Mouse (Mus musculus) layer of hippocampus, adult 11-12 months (tissue): ENCODE measurements at regions not wholly inside any gene's neighbourhood (a gene's known extent, or its start where the extent isn't known, plus 50 kb on each side); places are given as distances from the start of the nearest gene placed in this dataset.
"Not testable (repeated sequence)": the region's sequence is repeated elsewhere in the genome, so short reads cannot be mapped to it uniquely, and the experiment has no call there.

Source experiments
- DNase-seq: peaks from one replicate; pipeline ENCODE4 v3.0.0; 2022; ENCODE audit warnings: low spot score

DNA sequence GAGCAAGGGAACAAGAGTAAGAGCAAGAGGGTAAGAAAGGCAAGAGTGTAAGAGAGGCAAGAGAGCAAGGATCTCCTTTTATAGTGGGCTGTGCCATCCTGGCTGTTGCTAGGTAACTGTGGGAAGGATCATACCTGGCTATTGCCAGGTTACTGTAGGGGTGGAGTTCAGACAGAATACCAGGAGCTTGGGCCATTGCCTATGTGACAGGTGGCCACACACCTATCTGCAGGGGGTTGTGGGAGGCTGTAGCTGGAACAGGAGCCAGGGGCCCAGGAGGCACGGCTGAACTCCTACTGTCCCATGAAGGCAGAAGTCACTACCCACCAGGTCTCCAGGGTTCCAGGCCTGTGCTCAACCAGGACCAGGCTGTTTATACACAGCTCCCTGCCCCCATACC lies 1149.0 kb downstream of the 9330182O14Rik start:
- DNase-seq: no peak

DNA sequence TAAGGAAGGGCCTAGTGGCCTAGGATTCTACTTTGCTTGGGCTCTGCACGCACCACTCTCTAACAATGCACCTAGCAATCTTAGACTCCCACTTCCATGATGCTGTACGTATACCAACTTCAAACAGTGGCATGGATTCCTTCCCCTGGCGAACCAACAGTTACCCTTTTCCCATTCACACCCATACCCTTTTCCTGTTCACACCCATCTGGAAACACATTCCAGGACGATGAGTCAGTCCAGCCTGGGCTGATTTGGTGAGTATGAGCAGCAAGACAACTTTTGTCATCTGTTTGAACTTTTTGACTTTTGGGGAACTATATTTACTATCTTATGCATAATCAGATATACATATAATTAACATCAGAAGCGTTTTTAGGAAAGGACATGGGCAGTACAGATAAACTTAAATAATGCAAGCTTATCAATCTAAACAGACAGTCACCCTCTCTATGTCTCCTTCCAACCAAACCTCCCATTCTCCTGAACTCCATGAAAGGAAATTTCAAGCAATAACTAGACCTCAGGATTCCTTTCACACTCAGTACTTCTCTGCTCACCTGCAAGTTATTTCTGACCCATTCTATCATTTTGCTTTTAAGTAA lies 1152.7 kb downstream of the 9330182O14Rik start:
- no peak for DNase-seq

DNA sequence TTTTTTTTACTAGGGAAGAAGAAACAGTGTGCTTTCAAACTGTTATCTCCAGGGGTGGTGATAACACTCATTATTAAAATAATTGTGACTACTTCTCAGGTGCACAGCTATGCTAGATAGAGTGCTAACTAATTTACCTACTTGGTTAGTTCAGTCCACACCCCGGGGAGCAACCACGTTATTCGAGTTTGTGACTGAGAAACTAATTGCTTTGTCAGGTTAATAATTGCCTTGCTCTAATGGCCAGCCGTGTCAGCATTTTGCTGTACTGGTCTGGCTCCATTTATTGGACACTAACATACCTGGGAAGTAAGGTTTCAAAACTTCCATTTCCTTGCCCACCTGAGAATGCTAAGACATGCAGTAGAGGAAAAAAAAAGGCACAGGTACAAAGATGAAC lies 1163.3 kb downstream of the 9330182O14Rik start:
- no peak for DNase-seq

DNA sequence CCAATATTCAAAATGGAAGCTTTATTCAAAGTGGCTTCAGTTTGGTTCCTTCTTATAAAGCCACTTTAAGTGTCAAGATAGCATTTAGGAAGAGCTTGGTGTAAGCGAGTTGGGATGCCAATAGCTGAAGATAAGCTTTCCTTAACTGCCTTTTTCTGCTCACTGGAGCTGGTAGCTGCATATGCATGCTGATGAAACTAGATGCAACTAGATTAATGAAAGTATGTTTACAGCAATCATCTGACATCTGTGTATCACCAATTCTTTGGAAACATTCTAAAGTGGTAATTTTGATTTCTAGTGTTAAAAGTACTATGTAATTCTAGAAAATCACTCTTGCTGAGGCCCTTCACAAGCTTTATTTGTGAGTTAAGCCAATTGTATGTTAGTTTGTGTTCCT lies 1172.5 kb downstream of the 9330182O14Rik start:
- no peak for DNase-seq

DNA sequence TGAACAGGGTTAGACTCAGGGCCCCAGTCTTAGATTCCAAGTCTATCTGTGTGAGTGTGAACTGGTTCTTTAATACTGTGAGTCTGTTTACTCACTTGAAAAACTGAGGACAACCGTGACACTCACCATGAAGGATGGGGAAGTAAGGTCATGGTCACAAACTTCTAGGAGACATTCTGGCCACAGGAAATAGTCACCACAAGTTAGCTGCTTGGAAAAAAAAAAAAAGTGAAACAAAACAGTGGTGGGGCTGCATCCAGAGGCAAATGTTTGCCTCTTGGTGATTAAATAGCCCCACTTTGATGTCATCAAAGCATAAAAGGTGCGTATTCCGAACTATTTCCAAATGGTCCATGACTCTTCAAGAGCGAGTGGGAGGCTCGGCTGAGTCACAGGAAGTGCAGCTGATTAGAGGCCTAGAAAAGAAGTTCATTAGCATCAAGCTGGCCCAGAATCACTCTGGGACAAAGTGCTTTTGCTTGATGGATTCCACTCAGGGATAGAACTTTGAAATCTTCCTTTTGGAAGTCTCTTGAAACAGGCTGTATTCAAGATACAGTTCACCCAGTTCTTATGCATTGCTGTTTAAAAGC lies 1177.7 kb downstream of the 9330182O14Rik start:
- DNase-seq: no peak

DNA sequence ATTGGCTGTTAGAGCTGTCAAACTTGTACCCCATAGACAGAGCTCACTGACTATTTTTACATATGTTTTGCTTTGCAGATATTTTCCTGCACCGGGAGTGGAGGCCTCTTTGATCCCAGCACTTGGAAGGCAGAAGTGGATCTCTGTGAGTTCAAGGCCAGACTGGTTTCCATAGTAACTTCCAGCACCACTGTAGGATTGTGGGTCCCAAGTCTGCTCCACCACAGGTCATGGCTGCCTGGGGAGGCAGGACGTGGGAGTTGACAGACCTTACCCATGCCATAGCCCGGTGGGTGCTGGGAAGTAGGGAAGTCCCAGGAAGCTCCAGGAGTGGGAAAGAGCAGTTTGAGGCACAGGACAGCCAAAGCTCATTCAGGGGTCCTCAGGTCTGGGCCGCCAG lies 1180.8 kb downstream of the 9330182O14Rik start:
- DNase-seq: no peak

DNA sequence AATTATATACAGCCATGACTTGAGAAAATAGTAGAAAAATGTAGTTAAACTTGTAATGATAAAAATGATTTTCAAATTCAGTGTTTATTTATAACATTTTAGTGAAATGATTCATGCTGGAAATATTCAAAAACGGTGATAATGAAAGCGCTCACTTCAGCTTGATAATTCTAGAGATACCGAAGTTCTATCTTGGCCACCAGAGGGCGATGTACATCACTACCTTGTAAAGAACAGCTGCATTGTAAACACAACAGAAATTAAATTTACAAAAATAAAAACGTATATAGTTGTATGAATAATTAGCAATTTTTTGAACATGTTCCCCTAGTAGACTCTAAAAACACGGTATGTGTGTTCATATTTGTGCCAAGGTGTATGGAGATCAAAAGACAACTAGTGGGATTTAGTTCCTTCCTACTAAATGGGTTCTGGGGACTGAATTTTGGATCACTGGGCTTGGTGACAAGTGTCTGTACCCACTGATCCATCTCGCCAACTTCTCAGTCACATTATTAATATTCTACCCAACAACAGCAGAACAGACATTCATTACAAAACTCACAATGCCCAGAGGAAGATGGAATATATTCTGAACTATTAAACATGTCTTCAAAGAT lies 1191.6 kb downstream of the 9330182O14Rik start:
- DNase-seq: peak; percentile 76

DNA sequence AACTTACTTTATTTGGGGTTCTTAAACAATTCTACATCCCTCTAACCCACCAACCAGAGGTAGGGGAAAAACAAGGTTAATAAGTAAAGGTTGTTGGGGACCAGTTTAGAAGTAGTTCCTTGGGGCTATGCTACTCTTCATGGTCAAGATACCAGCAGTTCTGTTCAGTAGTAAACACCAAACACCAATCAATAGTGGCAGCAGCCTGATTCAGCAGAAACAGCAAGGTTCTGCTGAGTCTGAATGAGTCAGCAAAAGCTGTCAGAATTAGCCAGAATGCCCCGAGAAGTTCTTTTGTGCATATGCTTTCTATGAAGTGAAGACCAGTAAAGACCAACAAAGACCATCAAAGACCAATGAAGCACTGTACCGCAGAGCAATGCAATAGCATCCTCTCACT lies 1195.1 kb downstream of the 9330182O14Rik start:
- DNase-seq: no peak

DNA sequence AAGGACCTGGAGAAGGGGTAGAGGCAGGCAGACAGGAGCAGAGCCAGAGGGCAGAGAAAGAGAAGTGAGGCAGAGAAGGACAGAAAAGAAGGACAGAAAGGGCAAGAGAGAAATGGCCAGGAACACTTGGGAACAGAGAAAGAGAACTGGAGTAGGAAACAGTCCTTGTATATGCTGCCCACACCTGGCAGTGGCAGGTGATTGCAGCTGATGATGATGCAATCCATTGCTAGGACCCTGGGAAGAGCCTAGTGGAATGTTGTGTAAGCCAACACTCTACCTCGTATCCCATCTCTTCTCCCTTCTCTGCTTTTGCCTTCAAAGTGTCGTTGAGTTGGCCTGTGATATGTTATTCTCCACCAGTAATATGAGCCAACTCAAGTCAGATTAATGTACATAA lies 1195.9 kb downstream of the 9330182O14Rik start:
- no peak for DNase-seq

DNA sequence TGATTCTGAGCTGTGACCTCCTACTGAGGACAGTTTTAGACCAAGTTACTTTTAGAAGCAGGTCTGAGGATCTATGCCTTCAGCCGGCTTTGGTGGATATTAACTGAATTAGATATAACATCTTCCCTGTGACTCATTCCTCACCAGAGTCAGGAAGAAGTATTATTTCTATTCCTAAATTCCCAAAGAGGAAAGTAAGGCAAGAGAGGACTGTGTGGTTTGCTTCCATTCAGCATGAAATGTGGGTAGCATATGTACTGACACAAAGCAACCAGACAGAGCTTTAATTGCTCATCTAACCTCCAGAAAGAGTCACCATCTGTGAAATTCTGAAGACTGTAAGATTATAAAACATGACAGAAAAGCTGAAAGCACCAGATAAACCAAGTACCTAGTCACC lies 1198.3 kb downstream of the 9330182O14Rik start:
- DNase-seq: no peak

DNA sequence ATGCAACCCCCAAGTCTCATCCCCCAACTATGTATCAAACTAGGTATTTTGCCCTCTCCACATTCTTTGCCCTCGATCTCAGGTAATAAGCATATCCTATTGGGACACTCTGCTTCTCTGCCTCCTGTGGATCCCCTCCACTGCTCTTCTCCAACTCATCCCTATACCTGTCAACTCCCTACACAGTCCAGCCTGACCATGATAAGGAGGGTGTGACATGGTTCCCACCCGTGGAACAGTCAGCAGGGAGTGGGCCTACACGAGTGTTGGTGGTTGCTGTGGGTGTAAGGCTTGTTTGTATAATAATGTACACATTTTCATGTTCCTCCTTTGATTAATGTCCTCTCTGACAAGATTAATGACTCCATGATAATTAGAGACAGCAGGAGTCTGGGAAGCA lies 1199.0 kb downstream of the 9330182O14Rik start:
- DNase-seq: no peak

DNA sequence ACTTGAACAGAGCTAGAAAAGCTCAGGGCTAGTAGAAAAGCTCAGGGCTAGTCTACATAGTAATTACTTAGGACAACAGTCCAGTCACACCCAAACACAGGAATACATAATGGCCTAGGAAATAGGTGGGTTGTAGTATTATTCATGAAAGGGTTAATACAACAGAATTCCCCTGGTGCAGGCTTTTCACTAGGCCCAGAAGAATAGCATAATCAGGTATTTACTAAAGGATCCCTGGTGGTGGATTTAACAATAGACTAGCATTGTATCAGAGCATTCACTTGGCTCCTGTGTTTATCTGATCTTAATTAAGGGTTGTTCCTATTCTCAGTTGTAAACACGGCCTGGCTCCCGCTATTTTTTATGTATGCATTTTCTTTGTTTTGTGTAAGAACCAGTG lies 1206.5 kb downstream of the 9330182O14Rik start:
- not testable (repeated sequence) for DNase-seq

DNA sequence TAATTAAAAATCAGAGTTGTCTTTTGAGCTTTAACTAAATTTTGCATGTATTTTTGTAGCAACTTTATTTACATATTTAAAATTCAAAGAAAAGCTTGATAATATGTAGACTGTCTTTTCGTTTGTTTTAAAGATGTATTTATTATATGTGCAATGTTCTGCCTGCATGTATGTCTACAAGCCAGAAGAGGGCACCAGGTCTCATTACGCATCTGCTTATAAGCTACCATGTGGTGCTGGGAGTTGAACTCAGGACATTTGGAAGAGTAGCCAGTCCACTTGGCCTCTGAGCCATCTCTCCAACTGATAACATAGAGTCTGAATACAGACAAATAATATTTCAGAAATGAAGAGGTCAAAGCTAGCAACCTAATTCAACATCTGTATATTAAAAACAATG lies 1211.4 kb downstream of the 9330182O14Rik start:
- DNase-seq: no peak

DNA sequence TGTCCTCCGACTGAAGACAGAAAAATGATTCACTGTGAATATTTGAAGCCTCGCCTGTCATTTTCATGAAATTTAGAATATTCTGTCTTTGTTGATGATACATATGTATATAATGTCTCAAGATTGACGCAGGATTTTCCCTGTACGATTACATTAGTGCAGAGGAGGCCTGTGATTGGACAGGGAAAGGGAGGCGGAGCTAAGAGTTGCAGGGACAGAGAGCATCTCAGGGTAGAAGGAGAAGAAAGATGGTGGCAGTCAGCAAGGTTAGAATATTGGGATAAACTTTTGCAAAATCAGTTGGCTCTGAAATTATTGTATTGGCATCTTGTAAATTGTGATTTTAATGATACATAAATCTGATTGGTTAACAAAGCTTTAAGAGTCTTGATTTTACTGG lies 1213.1 kb downstream of the 9330182O14Rik start:
- no peak for DNase-seq

DNA sequence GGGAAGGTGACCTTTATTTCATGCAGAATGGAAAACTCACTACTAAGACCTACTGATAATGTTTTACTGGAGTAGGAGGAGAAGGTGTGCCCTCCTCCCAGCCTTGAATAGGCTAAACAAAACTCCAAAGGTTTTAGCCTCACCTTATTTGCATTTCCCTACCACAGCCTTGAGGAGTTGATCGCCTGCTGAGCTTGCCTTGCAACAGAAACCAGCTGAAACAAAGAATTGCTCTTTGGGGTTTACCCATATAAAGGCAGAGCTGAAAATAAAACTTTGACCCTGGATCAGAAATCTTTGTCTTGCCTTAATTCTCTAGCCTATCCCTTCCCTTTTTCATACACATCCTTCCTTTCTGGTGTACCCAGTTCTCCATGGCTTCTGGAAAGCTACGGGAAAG lies 1218.0 kb downstream of the 9330182O14Rik start:
- DNase-seq: no peak

DNA sequence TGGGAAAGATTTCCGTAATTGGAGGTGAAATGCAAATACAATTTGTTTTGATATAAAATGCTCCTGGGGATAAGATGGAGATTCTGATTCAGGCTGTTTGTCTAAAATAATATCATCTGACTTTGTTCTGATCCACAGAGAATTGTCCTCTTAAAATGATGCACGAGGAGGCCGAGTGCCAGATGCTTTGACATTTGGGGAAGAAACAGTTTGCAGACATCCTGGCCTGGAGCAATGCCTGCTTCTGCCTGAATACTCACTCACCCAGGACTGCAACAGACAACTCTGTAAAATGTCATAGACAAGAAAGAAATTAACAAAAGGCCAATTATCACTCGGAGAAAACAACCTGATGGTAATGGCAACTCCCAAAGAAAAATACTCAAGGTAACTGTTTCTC lies 1225.1 kb downstream of the 9330182O14Rik start:
- peak; percentile 15 for DNase-seq

DNA sequence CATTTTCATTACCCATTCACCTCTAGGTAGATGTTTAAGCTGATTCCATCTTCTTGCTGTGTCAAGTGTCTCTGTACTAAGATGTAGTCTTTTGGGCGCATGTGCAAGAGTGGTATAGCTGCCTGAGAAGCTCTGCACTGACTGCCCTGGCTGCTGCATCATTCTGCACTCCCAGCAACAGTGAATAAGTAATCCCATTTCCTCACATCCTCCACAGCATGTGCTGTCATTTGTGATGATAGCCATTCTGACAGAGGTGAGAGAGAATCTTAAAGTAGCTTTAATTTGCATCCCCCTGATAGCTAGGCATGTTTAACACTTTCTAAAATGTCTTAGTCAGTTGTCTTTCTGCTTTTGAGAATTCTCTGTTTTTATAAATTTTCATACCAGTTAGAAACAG lies 1240.5 kb downstream of the 9330182O14Rik start:
- no peak for DNase-seq

DNA sequence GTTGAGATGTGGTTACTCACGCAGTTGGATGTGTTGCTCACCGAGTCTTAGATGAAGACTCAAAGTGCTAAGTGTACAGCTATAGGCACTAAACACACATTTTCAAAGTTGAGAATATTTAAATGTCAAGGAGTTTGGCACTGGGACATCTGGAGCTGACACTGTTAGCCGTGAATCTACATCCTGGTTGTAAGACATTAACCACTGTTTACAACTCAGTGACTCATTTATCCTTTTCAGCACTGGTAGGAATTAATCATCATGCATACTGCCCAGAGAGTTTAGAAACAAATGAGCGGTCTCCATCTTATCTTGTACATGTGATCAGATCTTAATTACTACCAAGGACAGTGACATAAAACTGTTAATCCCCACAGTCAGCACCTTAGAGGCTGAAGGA lies 1241.7 kb downstream of the 9330182O14Rik start:
- DNase-seq: no peak

DNA sequence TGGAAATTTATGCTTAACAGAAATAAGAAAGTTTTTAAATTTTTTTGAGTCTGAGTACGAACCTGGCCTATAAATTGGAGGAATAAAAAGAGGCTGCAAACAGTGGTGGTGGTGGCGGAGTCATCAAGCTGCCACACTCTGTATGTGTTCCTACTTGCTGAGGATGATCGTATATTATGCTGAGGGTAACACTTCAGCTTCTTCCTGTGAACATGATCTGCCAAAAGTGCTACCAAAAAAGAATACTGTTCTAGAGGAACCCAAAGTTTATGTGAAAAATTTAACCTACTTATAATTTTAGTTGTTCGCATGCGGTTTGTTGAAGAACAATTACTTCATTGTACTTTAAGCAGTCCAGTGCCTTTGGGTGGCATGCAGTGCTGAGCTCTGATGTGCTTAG lies 1245.5 kb downstream of the 9330182O14Rik start:
- DNase-seq: no peak

DNA sequence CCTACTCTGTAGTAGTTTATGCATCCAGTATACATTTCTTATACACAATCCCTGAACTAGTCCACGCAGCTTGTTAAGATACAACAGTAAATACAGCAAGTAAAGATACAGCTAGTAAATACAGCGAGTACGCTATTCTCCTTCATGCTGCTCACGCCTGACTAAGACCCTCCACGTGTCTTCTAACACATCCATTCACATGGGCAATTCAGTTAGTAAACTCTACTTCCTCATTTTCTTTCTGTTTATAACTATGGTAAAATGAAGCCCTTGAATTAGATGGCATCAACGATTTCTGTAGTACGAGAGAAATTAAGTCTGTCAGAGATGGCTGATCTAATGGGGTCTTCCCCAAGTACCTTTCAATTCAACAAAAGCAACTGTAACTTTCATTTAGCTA lies 1246.3 kb downstream of the 9330182O14Rik start:
- no peak for DNase-seq

DNA sequence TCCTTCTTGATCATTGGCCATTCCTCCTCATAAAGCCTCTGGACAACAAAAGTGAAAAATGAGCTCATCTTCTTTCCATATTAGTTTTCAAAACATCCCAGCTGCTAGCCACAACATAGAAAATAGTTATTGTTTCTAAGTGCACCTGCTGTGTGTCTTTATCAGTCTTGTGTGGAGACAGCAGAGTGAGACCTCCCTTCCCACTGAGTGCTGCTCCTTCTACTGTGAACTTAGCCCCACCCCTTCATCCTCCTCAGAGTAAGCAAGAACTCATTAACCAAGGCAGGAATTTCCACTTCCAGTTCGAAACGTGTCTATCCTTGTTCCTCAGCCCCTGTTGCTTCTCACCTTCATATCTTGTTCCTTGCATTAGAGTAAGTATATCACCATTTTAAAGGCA lies 1256.5 kb downstream of the 9330182O14Rik start:
- no peak for DNase-seq
